Mouse (Mus musculus): ENCODE measurements around the gene Vmn2r11. TPM values are rescaled to one million over a fixed set of nuclear protein-coding genes. Genes with fewer than 3 reads are reported as not detected.
"Not testable (repeated sequence)": the region's sequence is repeated elsewhere in the genome, so short reads cannot be mapped to it uniquely, and the experiment has no call there.

The Vmn2r11 gene
- not detected in 2 replicates for polyA plus RNA-seq (2014; fragmentation: Nextera tagmentation; extraction: Ambion mirVana)

DNA sequence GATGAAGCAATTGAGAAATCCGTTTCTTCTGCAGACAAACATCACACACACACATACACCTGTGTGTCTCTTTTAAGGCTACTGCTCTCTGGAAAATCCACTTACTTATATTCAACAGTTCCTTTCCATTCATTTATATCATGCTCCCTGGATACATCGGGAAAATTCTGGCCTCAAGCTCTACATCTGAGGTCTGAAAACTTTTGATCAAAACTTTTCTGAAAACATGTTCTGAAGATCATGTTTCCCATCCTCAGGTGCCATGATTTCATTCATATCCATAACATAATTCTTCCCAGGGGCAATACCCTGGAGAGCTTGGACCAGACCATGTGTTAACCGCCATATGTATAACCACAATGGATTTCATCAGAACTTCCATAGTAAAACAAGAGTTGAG lies at the start of gene Vmn2r11:
Gene Vmn2r11, minus strand, starts transcription at position 101 of the 400 bp plus-strand sequence.
- WGBS = 84% methylated on average over 3 of the region's 3 CpGs
- not testable (repeated sequence) for H3K4me1 ChIP-seq (replicated peaks; ENCODE audit: control insufficient read depth, insufficient read depth, low read length); H3K9me3 ChIP-seq (ENCODE audit: control insufficient read depth, low read length); H3K36me3 ChIP-seq (ENCODE audit: control insufficient read depth, insufficient read depth, low read length); H3K4me2 ChIP-seq (ENCODE audit: low read depth, low read length, severe bottlenecking); DNase-seq (ENCODE audit: low spot score); H3K27ac ChIP-seq (ENCODE audit: low read depth, low read length); H3K9ac ChIP-seq (ENCODE audit: low read length); H3K27me3 ChIP-seq (ENCODE audit: control insufficient read depth, insufficient read depth, low read length); H3K4me3 ChIP-seq (ENCODE audit: low read depth, low read length); ATAC-seq (replicated peaks; ENCODE audit: low FRiP score)

DNA sequence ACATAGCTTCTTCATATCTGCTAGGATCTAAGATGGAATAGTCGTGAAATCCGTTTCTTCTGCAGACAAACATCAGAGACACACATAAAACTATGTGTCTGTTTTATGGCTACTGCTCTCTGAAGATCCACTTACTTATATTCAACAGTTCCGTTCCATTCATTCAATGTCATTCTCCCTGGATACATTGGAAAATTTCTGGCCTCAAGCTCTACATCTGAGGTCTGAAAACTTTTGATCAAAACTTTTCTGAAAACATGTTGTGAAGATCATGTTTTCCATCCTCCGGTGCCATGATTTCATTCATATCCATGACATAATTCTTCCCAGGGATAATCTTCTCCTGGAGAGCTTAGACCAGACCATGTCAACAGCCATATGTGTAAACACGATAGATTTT lies 38.5 kb upstream of the Vmn2r11 start, which contains the start of gene Vmn2r12:
Gene Vmn2r12, minus strand, starts transcription at position 101 of the 400 bp plus-strand sequence.
- not testable (repeated sequence) for H3K27ac ChIP-seq (ENCODE audit: low read depth, low read length); H3K4me2 ChIP-seq (ENCODE audit: low read depth, low read length, severe bottlenecking); H3K9me3 ChIP-seq (ENCODE audit: control insufficient read depth, low read length); H3K4me3 ChIP-seq (ENCODE audit: low read depth, low read length); H3K27me3 ChIP-seq (ENCODE audit: control insufficient read depth, insufficient read depth, low read length); H3K36me3 ChIP-seq (ENCODE audit: control insufficient read depth, insufficient read depth, low read length); H3K9ac ChIP-seq (ENCODE audit: low read length); DNase-seq (ENCODE audit: low spot score); H3K4me1 ChIP-seq (replicated peaks; ENCODE audit: control insufficient read depth, insufficient read depth, low read length); ATAC-seq (replicated peaks; ENCODE audit: low FRiP score)
- WGBS = 84% methylated on average over 5 of the region's 5 CpGs

- DNase-seq (ENCODE audit: low spot score); H3K4me2 ChIP-seq (ENCODE audit: low read depth, low read length, severe bottlenecking); H3K9ac ChIP-seq (ENCODE audit: low read length); H3K4me3 ChIP-seq (ENCODE audit: low read depth, low read length); H3K27me3 ChIP-seq (ENCODE audit: control insufficient read depth, insufficient read depth, low read length); H3K27ac ChIP-seq (ENCODE audit: low read depth, low read length); H3K9me3 ChIP-seq (ENCODE audit: control insufficient read depth, low read length); ATAC-seq (replicated peaks; ENCODE audit: low FRiP score); H3K36me3 ChIP-seq (ENCODE audit: control insufficient read depth, insufficient read depth, low read length); H3K4me1 ChIP-seq (replicated peaks; ENCODE audit: control insufficient read depth, insufficient read depth, low read length): not testable (repeated sequence)
- 73% methylated on average over 3 of the region's 3 CpGs for WGBS
Measured at GRCm38 (mm10) chr5:109096482-109096881, 37.1 kb upstream of the Vmn2r11 start.

DNA sequence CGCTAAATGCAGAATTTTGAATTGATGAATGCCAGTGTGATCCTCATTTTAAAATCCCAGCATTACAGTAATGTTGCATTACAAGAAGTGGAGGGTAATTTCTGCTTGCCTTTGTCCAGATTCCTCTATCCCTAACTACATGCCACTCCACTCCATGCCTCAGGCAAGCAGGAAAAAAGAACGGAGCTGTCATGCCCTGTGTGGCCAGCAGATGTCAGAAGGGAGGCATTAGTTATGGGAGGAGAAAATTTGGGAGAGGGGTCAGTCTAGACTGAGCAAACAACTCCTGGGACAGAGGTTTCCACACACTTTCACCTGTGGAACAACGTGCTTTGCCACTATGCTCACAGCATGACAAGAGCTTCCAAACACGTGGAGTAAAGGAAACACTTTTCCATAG lies 12.6 kb upstream of the Vmn2r11 start:
- H3K4me1 ChIP-seq (replicated peaks; ENCODE audit: control insufficient read depth, insufficient read depth, low read length); H3K27ac ChIP-seq (ENCODE audit: low read depth, low read length); H3K36me3 ChIP-seq (ENCODE audit: control insufficient read depth, insufficient read depth, low read length); H3K4me3 ChIP-seq (ENCODE audit: low read depth, low read length); H3K9ac ChIP-seq (ENCODE audit: low read length); H3K27me3 ChIP-seq (ENCODE audit: control insufficient read depth, insufficient read depth, low read length); ATAC-seq (replicated peaks; ENCODE audit: low FRiP score); H3K4me2 ChIP-seq (ENCODE audit: low read depth, low read length, severe bottlenecking); H3K9me3 ChIP-seq (ENCODE audit: control insufficient read depth, low read length); DNase-seq (ENCODE audit: low spot score): not testable (repeated sequence)
- WGBS = 52% methylated on average over 4 of the region's 4 CpGs

- no peak for DNase-seq (ENCODE audit: low spot score)
- Histone ChIP-seq H3K4me1 (replicated peaks; ENCODE audit: control insufficient read depth, insufficient read depth, low read length) (no peaks in the 10 kb centered on the region), H3K27ac (ENCODE audit: low read depth, low read length) (no peak overlapping the region), H3K9me3 (ENCODE audit: control insufficient read depth, low read length) (no peaks in the 10 kb centered on the region; the same call in 1 of the 2 replicates), H3K4me2 (ENCODE audit: low read depth, low read length, severe bottlenecking) (no peak overlapping the region), H3K27me3 (ENCODE audit: control insufficient read depth, insufficient read depth, low read length) (no peaks in the 10 kb centered on the region), H3K36me3 (ENCODE audit: control insufficient read depth, insufficient read depth, low read length) (no peaks in the 10 kb centered on the region), H3K9ac (ENCODE audit: low read length) (no peak overlapping the region), H3K4me3 (ENCODE audit: low read depth, low read length) (no peak overlapping the region)
- WGBS = 92% methylated on average over 1 of the region's 1 CpGs
- no peak for ATAC-seq (replicated peaks; ENCODE audit: low FRiP score)
Measured at GRCm38 (mm10) chr5:109055286-109055685, 4.1 kb downstream of the Vmn2r11 start.

DNA sequence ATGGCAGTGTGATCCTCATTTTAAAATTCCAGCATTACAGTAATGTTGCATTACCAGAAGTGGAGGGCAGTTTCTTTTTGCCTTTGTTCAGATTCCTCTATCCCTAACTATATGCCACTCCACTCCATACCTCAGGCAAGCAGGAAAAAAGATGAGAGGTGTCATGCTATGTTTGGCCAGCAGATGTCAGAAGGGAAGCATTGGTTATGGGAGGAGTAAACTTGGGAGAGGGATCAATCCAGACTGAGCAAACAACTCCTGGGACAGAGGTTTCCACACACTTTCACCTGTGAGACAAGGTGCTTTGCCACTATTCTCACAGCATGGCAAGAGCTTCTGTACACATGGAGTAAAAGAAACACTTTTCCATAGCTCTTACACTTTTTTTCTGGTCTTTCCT lies 26.8 kb downstream of the Vmn2r11 start:
- Histone ChIP-seq H3K27ac (ENCODE audit: low read depth, low read length) (no peak overlapping the region), H3K9me3 (ENCODE audit: control insufficient read depth, low read length) (no peaks in the 10 kb centered on the region; the same call in 1 of the 2 replicates), H3K27me3 (ENCODE audit: control insufficient read depth, insufficient read depth, low read length) (no peaks in the 10 kb centered on the region), H3K9ac (ENCODE audit: low read length) (no peak overlapping the region), H3K4me3 (ENCODE audit: low read depth, low read length) (no peak overlapping the region), H3K4me2 (ENCODE audit: low read depth, low read length, severe bottlenecking) (no peak overlapping the region), H3K36me3 (ENCODE audit: control insufficient read depth, insufficient read depth, low read length) (no peaks in the 10 kb centered on the region), H3K4me1 (replicated peaks; ENCODE audit: control insufficient read depth, insufficient read depth, low read length) (no peaks in the 10 kb centered on the region)
- DNase-seq (ENCODE audit: low spot score) = no peak
- ATAC-seq (replicated peaks; ENCODE audit: low FRiP score) = no peak

DNA sequence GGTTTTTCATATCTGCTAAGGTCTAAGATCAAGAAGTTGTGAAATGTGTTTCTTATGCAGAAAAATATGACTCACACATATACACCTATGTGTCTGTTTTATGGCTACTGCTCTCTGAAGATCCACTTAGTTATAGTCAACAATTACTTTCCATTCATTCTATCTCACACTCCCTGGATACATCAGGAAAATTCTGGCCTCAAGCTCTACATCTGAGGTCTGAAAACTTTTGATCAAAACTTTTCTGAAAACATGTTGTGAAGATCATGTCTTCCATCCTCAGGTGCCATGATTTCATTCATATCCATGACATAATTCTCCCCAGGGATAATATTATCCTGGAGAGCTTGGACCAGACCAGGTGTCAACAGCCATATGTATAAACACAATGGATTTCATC lies 52.9 kb downstream of the Vmn2r11 start, which contains the start of gene Vmn2r10:
Gene Vmn2r10, minus strand, starts transcription at position 101 of the 400 bp plus-strand sequence.
- not testable (repeated sequence) for H3K9ac ChIP-seq (ENCODE audit: low read length); H3K4me2 ChIP-seq (ENCODE audit: low read depth, low read length, severe bottlenecking); H3K27me3 ChIP-seq (ENCODE audit: control insufficient read depth, insufficient read depth, low read length); H3K36me3 ChIP-seq (ENCODE audit: control insufficient read depth, insufficient read depth, low read length); H3K9me3 ChIP-seq (ENCODE audit: control insufficient read depth, low read length); DNase-seq (ENCODE audit: low spot score); ATAC-seq (replicated peaks; ENCODE audit: low FRiP score); H3K4me3 ChIP-seq (ENCODE audit: low read depth, low read length); H3K4me1 ChIP-seq (replicated peaks; ENCODE audit: control insufficient read depth, insufficient read depth, low read length); H3K27ac ChIP-seq (ENCODE audit: low read depth, low read length)

Other genes starting within 250 kb of the Vmn2r11 start
- not detected in 2 replicates for gene Vmn2r9, start 207.0 kb downstream of the Vmn2r11 start, polyA plus RNA-seq (2014; fragmentation: Nextera tagmentation; extraction: Ambion mirVana)
- not detected in 2 replicates for gene Vmn2r10, start 53.0 kb downstream of the Vmn2r11 start, polyA plus RNA-seq (2014; fragmentation: Nextera tagmentation; extraction: Ambion mirVana)
- not detected in 2 replicates for gene Vmn2r12, start 38.4 kb upstream of the Vmn2r11 start, polyA plus RNA-seq (2014; fragmentation: Nextera tagmentation; extraction: Ambion mirVana)
- not detected in 2 replicates for gene Vmn2r13, start 132.6 kb upstream of the Vmn2r11 start, polyA plus RNA-seq (2014; fragmentation: Nextera tagmentation; extraction: Ambion mirVana)
- gene Vmn2r14, start 165.1 kb upstream of the Vmn2r11 start, polyA plus RNA-seq (2014; fragmentation: Nextera tagmentation; extraction: Ambion mirVana) = not detected in 2 replicates
- not detected in 2 replicates for gene Vmn2r15, start 238.1 kb upstream of the Vmn2r11 start, polyA plus RNA-seq (2014; fragmentation: Nextera tagmentation; extraction: Ambion mirVana)